Mouse (Mus musculus) CD4-positive helper T cell, adult 2 months (primary cell): ENCODE results near the gene Ublcp1.
A peak's percentile ranks its signal among the peaks of the same experiment; 100 is the strongest.

Experiments
- DNase-seq: peaks from one replicate; pipeline ENCODE4 v3.0.0-alpha.2; 2012; ENCODE audit warnings: low read depth, missing footprints, low spot score

The Ublcp1 gene

GRCm38 (mm10) chr11:44470432-44471336 lies at the start of gene Ublcp1:
TSS of gene Ublcp1 (minus strand) at chr11:44470498.
- peak; percentile 91 for DNase-seq

DNA sequence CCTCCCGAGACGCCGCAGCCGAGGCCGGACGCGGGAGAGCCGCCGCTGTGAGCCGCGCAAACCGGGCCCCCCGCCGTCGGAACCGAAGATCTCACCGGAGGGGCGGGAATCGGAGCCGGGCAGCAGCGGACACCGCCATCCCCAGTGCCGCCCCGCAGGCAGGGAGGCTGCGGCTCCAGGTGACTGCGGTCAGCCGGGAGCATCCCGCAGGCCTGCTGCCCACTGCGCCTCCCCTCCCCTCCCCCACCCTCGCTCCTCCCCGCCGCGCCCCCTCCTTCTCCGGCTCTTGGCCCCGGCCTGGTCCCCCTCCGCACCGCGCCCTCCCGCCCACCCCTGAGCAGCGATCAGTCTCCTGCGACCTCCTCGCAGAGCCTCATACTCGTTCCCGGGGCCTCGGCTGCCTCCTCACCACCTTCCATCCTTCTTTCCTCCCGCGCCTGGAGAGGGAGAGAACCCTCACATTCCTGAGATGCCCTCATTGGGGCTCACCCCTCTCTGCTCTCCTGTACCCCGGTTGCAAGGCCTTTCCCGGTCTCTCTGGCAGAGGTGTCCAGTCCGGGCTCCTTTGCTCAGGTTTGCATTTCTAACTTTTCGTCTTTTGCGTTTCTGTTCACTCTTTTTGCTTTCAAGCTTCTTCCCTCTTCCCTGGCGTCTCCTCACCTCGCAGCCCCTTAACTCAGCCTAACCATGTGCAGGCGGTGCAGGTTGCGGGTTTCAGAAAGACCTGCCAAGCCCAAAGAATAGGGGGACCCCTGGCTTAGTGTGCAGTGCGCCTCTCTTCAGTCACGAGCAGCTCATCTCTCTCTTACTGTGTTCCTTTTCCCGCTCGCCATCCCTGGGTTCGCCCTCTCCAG lies 49.0 kb upstream of the Ublcp1 start:
- no peak for DNase-seq

GRCm38 (mm10) chr11:44518281-44519095 lies 48.2 kb upstream of the Ublcp1 start, which contains the start of gene Rnf145:
TSS of gene Rnf145 (plus strand) at chr11:44518964.
- DNase-seq, result peak; percentile 86

- DNase-seq, result no peak
Observed at GRCm38 (mm10) chr11:44517561-44518280, 47.4 kb upstream of the Ublcp1 start.

DNA sequence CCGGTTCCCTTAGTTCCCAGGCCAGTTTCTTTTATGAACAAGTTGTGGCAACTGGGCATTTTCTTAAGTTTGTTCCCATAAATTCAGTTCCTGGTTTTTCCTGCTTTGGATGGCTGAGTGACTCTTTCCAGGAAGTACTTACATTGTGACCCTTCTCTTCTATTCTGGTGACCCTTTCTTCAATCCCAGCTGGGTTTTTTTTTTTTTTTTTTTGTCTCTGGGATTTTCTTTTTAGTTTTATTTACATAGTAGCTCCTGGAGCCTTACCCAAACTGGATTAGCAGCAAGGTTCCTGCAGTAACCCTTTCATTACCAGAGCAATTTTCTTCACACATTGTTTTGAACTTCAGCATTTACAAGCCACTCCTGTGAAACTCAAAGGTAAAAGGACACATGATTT lies 46.1 kb upstream of the Ublcp1 start:
- no peak for DNase-seq

- no peak for DNase-seq
Observed at GRCm38 (mm10) chr11:44514666-44515065, 44.4 kb upstream of the Ublcp1 start.

GRCm38 (mm10) chr11:44513026-44513422 lies 42.7 kb upstream of the Ublcp1 start:
- DNase-seq, result no peak

DNA sequence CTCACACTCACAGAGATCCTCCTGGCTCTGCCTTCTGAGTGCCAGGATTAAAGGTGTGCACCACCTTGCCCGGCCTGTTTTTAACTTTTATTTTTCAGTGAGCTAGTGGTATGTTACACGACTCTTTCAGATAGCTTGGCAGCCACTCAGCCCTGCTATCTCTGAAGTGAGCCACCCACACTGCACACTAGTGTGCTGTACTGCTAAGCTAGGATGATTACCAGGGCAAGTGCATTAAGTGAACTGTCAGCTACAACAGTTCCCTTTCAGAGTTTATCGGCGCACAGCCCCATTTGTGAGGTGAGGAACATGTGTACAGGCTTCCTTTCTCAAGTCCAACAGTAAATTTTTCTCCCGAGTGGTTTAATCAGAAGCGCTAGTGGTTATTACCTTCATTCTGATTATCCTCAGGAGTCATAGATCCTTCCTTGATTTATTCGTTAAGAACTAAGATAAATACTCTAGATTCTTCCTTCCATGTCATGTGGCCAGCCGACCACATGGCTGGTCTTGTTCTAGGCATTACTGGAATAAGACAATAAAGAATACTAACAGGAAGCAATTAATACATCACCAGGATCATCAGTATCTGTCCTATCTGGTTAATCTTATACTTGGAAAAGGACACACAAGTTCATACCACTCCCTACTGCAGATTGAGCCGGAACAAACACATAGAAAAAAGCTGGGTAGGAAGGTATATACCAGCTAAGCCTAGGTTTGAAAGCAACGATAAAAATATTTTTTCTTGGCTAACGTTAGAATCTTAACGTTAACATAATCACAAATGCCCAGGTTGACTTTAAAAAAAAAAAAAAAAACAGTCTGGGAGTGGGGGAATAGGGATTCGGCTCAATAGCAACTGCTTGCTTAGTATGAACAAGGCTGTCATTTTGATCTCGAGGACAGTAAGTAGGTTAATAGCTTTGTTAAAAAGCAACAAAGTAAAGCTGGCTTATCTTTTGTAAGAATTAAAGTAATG lies 42.0 kb upstream of the Ublcp1 start:
- no peak for DNase-seq

DNA sequence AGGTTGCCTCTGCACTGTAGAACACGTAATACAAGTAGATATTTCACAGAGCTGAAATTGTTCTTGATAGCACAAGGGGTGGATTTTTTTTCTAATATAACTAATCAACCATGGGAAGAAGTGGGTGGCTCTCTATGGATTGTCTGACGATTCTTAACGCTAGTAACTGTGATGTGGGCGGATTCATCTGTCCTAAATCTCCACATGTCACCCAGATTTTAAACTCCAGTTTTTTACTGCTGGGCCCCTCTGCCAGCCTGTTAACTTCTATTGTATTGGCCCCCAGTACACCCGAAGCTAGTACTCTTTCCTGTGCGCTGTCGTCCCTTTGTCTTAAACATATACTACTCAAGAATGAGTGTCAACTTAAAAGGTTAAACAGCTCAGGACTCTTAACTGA lies 40.1 kb upstream of the Ublcp1 start:
- DNase-seq, result no peak

GRCm38 (mm10) chr11:44509906-44510305 lies 39.6 kb upstream of the Ublcp1 start:
- no peak for DNase-seq

DNA sequence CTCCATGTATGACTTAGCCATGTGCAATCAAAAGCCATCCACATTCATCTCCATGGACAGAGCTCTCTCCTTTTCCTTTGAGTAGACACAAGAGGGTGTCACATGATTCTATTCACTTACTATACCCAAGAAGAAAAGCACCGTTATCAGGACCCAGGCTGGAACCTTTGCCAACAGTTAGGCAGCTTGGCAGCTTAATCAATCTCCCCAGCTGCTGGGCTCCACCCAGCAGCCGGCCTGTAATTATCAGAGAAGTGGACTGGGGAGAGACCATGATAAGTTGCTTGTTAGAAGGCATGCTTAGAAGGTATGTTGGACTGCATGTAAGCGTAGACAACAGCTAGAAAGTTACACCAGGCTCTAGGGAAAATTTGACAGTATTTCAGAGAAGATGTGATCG lies 38.6 kb upstream of the Ublcp1 start:
- DNase-seq, result no peak

DNA sequence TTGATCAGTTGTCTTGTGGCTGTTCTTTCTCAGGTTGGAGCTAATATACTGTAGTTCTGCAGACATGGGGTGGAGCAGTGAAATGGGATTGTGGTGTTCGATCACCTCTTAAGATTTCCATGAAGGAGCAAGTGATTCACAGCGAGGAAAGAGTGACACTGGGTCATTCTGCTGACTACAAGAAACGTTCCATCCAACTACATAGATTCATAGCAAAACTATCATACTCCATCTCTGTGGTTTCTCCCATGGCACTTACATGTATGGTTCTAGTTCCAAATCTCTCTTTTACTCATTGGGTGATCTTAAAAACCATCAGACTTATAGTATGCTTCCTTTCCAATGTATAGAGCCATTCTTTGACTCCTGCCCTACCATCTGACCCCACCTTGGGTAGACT lies 34.5 kb upstream of the Ublcp1 start:
- no peak for DNase-seq

GRCm38 (mm10) chr11:44504146-44504545 lies 33.8 kb upstream of the Ublcp1 start:
- DNase-seq, result peak; percentile 25

GRCm38 (mm10) chr11:44502931-44503330 lies 32.6 kb upstream of the Ublcp1 start:
- no peak for DNase-seq

GRCm38 (mm10) chr11:44501477-44501876 lies 31.2 kb upstream of the Ublcp1 start:
- DNase-seq, result no peak

DNA sequence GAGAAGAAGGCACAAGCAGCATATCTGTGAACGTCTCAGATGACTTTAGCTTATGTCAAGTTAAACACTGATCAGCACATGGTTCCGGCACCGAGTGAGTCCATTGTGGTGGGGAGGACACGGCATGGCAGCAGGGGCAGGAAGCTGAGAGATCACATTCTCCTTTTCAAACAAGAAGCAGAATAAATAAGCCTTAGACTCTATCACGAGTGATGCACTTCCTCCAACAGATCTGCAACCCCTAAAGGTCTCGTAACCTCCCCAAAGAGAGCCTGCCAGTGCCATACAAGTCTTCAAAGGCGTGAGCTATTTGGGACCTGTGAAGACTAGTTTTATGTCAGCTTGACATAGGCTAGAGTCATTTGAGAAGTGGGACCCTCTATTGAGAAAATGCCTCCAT lies 30.7 kb upstream of the Ublcp1 start:
- DNase-seq, result peak; percentile 42

GRCm38 (mm10) chr11:44498412-44499272 lies 28.3 kb upstream of the Ublcp1 start:
- no peak for DNase-seq

- peak; percentile 54 for DNase-seq
Observed at GRCm38 (mm10) chr11:44496217-44496616, 25.9 kb upstream of the Ublcp1 start.
